Mouse (Mus musculus) CH12F3 (cell line): ENCODE measurements around the gene Ift22.
"Not testable (repeated sequence)": the region's sequence is repeated elsewhere in the genome, so short reads cannot be mapped to it uniquely, and the experiment has no call there.

ENCODE experiments used
- in situ Hi-C: fragments of 300-500 bp; cut with MboI; formaldehyde crosslinking; loops from 2 replicates; pipeline ENCODE4 v1.14.3; 2020; ENCODE audit warnings: low sequenced_read_pairs

Gene Ift22

DNA sequence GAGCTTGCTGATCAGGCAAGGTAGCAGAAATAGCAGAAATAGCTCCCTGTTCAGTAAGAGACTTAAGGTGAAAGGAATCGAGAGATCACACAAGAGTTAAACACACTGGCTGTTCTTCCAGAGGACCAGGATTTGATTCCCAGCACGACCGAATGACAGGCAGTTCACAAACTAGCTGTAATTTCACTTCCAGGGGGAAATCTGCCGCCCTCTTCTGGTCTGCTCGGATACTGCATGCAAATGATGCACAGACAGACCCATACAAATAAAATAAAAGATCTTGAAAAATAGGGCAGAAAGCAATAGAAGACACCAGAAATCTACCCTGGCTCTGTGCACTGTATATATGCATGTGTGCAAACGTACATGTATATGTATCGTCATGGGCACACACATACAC, 2.3 kb upstream of the Ift22 start:
- in situ Hi-C loops, result no loop called here

DNA sequence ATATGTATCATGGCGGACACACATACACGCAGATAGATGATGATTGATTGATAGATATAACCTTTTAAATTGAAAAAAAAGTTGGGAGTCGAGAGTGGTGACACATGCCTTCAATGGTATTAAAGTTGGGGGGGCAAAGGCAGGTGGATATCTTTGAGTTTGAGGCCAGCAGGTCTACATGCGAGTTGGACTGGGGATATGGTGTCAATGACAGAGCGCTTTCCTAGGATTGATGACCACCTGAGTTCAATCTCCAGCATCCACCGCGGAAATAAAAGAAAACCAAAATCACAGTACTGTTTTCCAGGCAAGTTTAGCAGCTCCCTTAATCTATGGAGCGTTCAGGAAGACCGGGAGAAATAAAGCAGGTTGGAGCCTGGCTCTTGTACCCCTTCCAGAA, 363 bp upstream of the Ift22 start:
- in situ Hi-C loops, result no loop called here

DNA sequence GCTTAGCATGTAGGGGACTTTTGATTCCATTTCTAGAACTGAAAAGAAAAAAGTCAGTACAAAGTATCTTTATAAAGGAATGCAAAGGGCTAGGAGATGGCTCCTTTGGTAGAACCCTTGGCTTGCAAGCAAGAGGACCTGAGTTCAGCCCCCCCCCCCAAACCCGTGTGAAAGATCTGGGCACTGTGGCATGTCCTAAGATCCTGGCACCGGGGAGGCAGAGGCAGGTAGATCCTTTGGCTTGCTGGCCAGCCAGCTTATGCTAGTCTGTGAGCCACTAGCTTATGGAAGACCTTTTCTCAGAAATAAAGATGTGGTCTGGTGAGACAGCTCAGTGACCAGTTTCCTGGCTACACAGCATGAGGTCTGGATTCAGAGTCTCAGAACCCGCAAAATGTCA, 6.2 kb downstream of the Ift22 start:
- in situ Hi-C loops, result no loop called here

DNA sequence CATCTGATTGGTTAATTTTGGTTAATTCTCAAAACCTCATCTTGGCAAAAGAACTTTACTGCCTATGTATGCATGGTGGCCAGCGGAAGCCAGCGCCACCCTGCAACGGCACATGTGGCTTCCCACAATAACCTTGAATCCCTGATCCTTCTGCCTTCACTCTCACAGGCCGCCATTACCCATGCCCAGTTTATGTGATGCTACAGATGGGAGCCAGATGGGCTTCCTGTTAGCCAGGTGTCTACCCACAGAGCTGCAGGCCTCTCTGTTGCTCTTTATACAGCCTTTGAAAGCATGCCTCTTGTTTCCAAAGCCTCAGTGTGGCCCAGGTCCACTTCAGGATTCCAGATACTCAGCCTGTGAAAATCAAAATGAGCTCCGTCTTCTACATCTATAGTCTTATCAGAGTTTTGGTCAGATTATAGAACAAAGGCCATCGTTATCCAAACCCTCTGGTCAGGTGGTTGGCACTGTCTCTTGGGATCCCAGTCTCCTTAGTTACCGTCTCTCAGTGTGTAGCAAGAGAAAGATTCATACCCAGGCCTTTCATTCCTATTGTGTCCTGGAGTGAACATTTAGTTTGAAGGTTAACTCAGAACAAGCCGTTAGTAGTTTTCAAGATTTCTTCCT, 9.8 kb downstream of the Ift22 start:
- in situ Hi-C loops, result no loop called here

DNA sequence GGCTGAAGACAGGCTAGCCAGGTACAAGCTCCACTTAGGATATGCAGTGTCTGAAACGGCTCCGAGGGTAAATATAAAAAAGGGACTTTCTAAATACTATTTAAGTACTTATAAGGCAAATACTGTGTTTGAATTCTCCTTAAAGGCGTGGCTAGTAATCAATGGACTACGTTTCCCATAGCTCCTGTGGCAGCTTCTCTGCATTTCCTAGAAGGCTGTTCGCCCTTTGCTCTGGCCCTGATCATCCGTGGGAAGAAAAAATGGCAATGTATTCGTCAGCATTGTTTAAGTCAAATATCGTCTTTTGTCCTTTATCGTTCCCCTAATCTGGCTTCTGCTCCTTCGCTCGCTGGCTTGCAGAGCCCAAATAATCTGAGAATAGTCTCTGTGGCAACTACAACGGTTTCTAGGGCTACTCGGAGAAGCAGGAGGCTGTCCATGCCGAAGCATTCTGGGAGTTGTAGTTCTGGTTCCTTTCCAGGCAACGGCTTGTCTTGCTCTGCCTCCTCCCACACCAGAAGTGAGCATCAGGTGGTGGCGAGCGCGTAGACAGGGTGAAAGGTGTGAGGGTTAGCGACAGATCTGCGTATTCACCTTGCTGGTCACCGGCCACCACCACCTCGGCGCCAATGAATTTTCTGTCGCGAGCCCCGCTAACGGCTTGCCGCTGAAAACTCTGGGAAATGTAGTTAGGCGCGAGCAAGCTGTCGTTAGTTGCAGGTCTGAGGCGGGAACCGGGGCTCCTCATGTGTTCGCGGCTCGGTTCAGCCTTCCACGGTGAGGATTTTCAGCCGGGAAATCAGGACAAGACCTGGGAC, 10.9 kb downstream of the Ift22 start:
- in situ Hi-C loops, result no loop called here

DNA sequence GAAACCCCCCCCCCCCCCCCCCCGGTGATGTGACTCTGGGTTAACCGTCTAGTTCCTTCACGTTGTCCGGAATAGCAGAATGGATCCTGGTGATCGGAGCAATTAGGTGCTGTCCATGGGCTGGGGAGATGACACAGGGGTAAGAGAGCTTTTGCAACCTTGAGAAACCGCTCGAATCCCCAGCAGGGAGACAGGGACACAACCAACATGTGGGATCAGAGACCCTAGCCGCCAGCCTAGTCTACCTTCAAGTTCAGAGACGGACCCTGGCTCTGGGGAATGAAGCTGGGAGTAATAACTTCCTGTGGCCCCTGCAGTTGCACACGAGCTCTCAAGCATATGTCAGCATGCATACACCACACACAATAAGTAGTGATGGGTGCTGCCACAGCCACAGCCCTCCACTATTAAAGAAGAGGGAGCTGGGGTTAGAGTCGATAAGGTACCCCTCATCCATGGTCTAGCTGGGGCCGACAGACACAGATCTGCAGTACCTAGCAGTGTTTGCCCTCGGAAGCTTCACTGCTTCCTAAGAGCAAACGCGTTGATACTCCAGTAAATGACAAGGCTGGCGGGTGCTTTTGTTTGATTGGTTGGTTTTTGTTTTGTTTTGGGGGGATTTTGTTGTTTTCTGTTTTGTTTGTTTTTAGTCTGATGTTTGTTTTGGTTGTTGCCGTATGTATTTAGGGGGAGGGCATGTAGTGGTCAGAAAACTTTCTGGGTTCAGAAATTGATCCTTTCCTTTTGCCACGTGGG, 11.8 kb downstream of the Ift22 start:
- in situ Hi-C loops, result loop anchor here (10.0 kb wide), 1 partner anchor 185 kb away; no protein-coding TSS in a partner anchor

DNA sequence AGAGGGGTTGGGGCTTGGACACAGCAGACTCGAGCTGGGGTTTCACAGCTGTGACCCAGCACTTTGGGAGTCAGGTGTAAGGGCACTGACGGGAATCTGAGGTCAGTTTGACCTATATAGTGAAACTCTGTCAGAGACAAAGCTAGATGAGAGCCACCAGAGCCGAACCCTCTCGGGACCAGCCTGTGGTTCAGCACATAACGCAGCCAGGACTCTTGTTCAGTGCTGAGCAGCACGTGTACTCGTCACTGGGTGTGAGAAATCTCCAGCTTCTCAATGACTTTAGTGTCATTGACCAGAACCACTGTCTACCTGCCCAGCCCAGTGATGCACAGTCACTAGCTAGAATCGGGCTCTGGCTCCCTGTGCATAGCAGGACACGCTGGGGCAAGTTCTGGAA, 14.9 kb downstream of the Ift22 start:
- in situ Hi-C loops, result loop anchor here (10.0 kb wide), 1 partner anchor 182 kb away; no protein-coding TSS in a partner anchor

DNA sequence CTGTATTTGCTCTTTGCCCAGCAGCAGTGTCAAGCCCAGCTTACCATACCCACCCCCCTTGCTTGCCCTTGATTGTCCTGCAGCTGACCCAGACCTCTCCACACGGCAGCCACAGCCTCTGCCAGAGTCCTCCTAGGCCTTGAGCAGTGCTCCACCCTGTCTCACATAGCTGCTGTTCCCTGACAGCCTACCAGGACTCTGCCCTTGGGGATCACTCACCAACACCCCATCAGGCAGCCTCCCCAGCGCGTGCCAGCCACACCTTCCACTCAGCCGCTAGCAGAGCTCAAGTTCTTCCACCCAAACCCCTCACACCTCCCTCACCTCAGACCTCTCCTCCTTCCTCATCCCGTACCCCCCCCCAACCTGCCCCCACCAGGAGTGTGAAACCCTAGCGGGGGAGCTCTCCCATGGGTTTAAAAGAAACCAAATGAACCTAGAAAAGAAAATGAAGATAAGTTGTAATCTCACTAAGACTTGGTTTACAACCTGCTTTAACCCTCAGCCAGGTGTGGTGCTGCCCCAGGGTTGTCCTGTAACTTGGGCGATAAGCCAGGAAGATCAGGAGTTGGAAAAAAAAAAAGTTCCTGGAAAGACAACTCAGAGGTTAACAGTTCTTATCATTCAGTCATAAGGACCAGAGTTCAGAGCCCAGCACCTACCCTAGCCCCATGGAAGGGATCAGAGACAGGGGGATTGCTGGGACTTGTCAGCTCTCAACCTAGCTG, 16.0 kb downstream of the Ift22 start:
- in situ Hi-C loops, result loop anchor here (10.0 kb wide), 1 partner anchor 181 kb away; no protein-coding TSS in a partner anchor

DNA sequence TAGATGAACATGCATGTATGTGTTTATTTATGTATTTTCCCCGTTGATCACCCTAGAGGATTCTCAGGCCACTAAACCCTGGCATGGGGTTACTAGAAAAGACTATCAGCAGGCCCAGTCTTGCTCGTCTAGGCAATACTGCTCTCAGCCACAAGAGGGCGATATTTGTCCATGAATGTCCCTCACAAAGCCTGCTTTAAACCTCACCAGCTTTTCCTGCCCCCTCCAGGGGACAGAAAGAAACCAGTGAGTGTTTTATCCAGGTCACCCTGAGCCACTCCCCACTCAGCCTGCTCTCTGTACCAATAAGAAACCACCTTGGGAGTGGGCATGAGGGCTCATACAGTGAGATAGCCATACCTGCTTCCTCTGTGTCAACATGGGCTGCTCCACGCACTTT, 21.1 kb downstream of the Ift22 start:
- in situ Hi-C loops, result loop anchor here (10.0 kb wide), 1 partner anchor 176 kb away; no protein-coding TSS in a partner anchor

DNA sequence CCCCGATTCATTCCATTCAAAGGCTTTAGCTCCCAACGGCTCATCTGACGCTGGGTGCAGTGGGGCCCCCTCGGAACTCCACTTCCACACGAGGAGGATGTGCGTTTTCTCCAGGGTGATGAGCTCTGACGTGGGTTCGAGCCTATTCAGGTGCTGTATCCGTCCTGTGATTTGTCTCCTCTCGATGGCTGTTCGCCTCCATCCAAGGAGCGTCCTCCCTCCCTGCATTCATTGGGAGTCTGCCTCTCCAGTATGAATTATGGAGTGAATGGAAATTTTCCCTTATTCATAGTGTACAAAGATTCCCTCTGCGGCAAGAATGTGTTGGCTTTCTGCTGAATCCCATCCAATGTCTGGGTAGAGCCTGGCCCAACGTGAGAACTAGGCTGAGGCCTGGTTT, 23.9 kb downstream of the Ift22 start:
- in situ Hi-C loops, result no loop called here

DNA sequence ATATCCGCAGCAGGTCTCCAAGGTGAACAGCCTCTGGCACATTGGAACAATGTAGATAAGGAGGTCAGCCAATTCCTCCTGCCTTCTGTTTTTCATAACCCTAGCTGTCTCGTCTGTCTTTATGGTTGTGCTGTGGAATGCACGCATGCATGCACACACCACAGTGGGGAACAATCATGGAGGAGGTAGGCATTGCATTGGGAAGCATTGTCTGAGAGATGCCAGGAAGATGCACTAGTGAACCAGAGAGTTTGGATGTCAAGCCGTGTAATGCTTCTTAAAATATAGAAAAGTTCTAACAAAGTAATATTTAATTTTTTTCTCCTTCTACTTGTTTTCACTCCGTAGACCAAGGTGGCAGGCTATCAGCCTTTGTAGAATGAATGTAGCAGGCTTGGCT, 25.0 kb downstream of the Ift22 start:
- in situ Hi-C loops, result no loop called here

DNA sequence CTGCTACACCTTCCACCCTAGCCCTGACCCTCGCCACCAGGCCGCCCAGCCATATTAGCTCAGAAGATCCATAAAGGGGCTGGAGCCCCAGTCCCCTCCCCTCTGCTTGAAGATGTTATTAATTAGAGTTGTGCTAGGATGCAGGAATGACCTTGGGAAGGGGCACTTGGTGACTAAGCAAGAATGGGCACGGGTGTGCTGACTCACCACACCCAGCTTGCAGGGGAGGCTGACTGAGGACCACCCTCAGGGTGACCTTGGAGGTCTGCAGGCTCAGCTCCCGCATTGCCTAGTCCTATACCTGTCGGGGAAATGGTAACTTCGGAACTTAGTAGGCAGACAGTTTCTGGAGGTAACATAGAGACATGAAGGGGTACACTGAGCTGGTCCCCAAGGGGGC, 26.0 kb downstream of the Ift22 start:
- in situ Hi-C loops, result no loop called here

DNA sequence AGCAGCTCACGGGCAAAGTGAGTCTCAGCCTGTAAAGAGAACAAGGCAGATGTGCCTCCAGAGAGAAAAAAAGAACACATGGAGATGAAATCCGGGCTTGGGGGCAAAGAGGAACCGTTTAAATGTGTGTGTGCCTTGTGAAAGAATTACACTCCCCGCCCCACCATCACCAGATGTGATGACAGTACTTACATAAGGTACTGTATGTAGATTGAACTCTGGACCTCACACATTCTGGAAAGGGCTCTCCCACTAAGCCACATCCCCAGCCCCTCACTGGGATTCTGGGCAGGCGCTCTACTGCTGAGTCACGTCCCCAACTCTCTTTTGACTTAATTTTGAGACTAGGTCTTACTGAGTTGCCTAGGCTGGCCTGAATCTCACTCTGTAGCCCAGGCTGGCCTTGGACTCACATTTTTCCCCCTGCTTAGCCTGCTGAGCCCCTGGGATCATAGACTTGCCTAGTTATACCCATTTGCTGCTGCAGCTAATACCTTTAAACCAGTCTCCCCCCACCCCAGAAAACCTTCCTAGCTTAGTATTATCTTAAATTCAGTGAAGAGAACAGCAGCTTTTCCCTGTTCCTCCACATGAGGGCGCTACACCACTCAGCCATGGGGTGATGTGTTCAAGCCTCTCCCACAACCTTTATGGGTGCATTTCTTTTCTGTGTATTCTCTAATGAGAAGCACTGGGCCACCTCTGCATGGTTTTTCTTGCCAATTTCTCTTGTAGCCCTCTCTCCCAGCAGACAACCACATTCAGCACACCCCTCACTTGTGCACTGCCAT, 28.1 kb downstream of the Ift22 start:
- in situ Hi-C loops, result no loop called here

DNA sequence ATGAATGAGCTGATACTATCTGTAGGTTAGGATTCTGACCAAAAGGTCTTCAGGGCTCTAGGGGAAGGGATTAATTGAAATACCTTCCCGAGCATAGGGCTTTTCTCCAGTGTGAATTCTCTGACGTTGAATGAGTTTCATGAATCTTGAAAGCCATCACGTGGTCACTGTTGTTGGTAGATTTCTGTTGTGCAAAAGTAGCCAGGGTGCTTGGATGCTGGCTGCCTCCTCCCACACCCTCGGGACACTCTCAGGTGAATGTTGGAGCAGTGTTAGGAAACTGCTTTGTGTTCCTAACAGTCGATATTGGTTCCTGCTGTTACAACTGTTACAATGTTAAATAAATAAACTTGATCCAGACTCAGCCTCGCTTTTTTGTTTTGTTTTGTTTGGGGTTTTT, 28.8 kb downstream of the Ift22 start:
- in situ Hi-C loops, result no loop called here

DNA sequence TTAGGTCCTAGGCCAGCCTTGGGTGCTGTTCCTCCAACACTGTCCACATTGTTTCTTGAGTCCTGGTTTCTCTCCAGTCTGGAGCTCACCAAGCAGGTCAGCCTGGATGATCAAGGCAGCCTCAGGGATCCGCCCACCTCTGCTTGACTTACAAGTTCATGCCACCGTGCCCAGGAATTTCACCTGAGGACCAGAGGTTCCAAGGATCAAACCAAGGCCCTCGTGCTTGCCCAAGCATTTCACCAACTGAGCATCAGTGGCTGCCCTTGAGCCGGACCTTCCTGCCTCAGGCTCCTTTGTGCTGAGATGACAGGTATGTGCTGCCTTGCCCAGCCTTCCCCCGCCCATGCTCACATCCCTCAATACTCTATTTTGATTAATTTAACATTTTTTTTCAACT, 29.7 kb downstream of the Ift22 start:
- in situ Hi-C loops, result no loop called here

DNA sequence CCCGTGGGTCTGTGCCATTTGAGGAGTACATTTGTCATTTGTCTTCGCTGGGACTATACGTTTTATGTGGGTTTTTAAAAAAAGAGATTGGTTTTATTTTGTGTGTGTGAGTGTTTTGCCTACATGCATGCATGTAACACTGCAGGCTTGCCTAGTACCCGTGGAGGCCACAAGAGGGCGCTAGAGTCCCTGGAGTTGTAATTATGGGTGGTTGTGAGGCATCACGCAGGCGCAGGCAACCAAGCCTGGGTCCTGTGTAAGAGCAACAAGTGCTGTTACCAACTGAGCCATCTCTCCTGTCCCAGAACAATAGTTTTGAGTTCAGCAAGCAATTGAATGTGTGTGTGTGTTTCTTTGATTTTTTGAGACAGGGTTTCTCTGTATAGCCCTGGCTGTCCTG, 31.3 kb downstream of the Ift22 start:
- in situ Hi-C loops, result no loop called here

DNA sequence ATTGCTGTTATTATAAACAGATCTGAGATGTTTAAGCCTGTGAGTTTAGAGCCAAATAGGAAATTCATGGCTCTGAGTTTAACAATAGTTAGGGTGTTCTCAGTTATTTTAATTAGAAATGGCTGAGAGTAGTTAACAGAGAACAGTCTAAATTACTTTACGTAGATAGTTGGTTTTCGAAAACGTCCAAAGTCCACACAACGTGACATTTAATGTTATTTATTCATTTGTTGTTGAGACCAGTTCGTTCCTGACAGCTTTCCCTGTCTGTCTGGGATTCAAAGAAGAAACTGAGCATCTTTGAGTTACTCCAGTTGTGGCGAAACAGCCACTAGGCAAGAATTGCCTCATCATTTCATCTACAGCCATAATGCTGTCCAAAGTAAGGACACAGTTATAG, 32.1 kb downstream of the Ift22 start:
- in situ Hi-C loops, result not testable (repeated sequence)

DNA sequence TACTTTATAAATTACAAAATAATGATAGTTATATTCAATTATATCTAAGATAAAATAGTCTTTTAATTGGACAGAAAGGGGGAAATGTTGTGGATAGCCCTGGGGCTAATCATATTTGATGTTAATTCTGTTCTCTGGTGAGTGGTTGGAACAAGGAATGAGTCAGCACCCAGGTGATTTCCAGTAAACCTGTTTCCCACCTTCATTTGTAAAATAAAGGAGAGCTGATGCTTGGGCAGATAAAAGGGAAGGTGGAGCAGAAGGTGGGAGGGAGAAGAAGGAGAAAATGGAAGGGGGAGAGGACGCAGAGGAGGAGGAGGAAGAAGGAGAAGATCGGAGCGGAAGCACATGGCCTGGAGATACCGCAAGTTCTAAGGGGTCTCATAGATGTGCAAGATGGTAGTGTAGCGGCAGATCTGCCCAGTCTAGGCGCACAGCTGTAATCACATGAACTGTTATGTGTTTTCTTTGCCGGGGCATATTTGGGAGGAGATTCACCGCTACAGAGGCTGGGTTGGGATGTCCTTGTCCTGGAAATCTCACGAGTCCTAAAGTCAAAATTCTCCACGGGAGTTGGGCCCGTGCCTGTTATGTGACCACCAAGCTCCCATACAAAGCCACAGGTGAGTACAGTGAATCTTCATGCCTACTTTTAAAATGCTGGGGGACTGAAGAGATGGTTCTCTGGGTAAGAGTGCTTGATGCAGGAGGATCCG, 33.1 kb downstream of the Ift22 start:
- in situ Hi-C loops, result no loop called here

DNA sequence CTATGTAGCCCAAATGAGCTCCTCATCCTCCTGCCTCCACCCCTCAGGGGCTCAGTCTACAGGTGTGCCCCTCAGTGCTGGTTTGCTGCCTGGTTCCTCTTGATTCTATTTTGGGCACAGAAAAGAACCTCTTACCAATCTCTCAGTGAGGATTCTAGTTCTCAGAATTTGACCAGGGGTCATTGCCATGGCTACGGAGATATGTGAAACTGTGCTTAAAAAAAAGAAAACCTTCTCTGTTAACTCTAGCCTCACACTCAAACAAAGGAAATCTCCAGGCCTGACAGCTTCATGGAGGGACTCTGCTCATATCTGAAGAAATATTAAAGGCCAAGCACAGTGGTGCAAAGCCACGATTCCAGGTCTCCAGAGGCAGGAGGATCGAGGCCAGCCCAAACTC, 34.8 kb downstream of the Ift22 start:
- in situ Hi-C loops, result no loop called here

DNA sequence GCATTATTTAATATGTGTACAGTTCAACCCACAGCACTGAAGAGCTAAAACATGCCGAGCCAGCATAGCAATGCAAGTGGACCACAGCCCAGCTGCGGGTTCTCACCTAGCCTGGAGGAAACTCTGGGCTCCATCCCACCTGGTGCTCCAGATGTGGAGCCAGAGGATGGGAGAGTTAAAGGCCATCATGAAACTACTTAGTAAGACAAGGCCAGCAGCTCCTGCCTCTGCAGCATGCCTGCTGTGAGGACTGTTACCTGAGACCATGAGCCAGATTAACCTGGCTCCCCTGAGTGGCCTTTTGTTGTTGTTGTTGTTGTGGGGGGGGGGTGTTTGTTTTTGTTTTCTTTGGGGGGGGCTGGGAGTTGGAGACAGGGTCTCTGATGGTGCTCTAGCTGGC, 35.4 kb downstream of the Ift22 start:
- in situ Hi-C loops, result no loop called here
